Mouse (Mus musculus) kidney, embryonic 14.5 days (tissue): ENCODE results near the gene Zfp13. TPM values are rescaled to one million over a fixed set of nuclear protein-coding genes. Genes with fewer than 3 reads are reported as not detected.
A peak's percentile ranks its signal among the peaks of the same experiment; 100 is the strongest.
"Not testable (repeated sequence)": the region's sequence is repeated elsewhere in the genome, so short reads cannot be mapped to it uniquely, and the experiment has no call there.

Source experiments
- ATAC-seq: fragments of 200-750 bp; cut with Nextera tagmentation; 2 replicates; pipeline ENCODE4 v1.8.0; 2017; ENCODE audit warnings: moderate number of reproducible peaks, mild to moderate bottlenecking, moderate TSS enrichment, moderate library complexity; ENCODE audit not compliant: low FRiP score, low TSS enrichment
- H3K27ac ChIP-seq: fragments of 300-500 bp; sonication (generic); 2 replicates; pipeline ENCODE4 v1.5.1; 2014; ENCODE audit warnings: low read depth, mild to moderate bottlenecking, low read length, moderate library complexity, mixed read lengths
- H3K27me3 ChIP-seq: fragments of 300-500 bp; sonication (generic); 2 replicates; pipeline ENCODE4 v1.6.1; 2014; ENCODE audit warnings: mild to moderate bottlenecking, low read length; ENCODE audit not compliant: control insufficient read depth, insufficient read depth
- H3K36me3 ChIP-seq: fragments of 300-500 bp; sonication (generic); 2 replicates; pipeline ENCODE4 v1.6.1; 2014; ENCODE audit warnings: low read length, mixed read lengths; ENCODE audit not compliant: control insufficient read depth, insufficient read depth
- H3K4me1 ChIP-seq: fragments of 300-500 bp; sonication (generic); 2 replicates; pipeline ENCODE4 v1.6.1; 2014; ENCODE audit warnings: low read length, mixed read lengths; ENCODE audit not compliant: control insufficient read depth, insufficient read depth
- H3K4me2 ChIP-seq: fragments of 300-500 bp; sonication (generic); replicated peaks from 2 replicates; pipeline ENCODE4 v1.6.1; 2014; ENCODE audit warnings: low read depth, mild to moderate bottlenecking, low read length
- H3K4me3 ChIP-seq: fragments of 300-500 bp; sonication (generic); 2 replicates; pipeline ENCODE4 v1.5.1; 2014; ENCODE audit warnings: mild to moderate bottlenecking, low read length
- H3K9ac ChIP-seq: fragments of 300-500 bp; sonication (generic); 2 replicates; pipeline ENCODE4 v1.6.1; 2014; ENCODE audit warnings: low read depth, mild to moderate bottlenecking, low read length, moderate library complexity
- H3K9me3 ChIP-seq: fragments of 300-500 bp; sonication (generic); 2 replicates; pipeline ENCODE4 v1.6.1; 2016; ENCODE audit warnings: low read length; ENCODE audit not compliant: control insufficient read depth
- WGBS: fragments of 180-500 bp; shearing (Covaris S2); extraction: QIAGEN DNeasy Blood & Tissue Kit; methylation state at CpG from one replicate; pipeline ENCODE4 v1.1.7; 2014; 5-methylcytosine and 5-hydroxymethylcytosine counted together
- polyA plus RNA-seq: library from polyadenylated mRNA; unstranded; fragments of >200 nt; fragmentation: Nextera tagmentation; extraction: Ambion mirVana; gene quantifications from 2 replicates; pipeline ENCODE4 v1.2.1, GENCODE M21; 2014

Zfp13 gene
- polyA plus RNA-seq, 1 experiment from 2014 or later = 19.1 TPM

DNA sequence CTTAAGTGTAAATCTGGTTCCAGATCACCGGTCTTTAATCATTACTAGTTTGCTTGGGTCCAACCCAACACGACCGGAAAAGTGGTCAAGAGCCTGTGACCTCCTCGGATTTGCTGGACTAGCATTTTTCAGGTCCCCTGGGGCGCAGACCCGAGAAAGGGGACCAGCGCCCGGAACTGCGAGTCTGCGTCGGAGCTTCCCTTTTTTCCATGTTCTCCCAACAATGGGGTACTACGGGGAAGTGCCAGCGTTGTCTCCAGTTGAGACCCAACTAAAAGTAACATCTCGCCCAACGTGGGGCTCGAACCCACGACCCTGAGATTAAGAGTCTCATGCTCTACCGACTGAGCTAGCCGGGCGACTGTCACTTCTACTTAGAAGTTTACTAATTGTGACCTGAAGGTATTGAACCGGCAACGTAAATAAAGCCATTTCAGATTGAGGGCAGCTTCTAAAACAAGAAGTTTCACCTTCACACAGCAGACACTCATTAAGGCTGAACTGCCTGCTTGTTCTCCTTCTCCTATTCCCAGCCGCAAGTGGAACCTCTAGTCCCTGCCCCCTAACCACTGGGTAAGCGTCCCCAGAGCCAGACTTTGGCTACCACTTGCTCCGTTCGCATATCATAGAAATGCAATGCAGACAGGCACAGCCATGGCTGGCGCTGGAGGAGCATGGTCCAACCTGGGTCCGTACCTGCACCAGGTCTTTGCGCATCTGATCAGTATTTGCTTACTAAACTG lies 64.1 kb downstream of the Zfp13 start:
- H3K27me3 ChIP-seq = peaks cover 15% of the 10 kb centered on the region; the same call in 1 of the 2 replicates
- not testable (repeated sequence) for H3K9ac ChIP-seq, H3K27ac ChIP-seq, H3K36me3 ChIP-seq, H3K9me3 ChIP-seq, H3K4me1 ChIP-seq
- ATAC-seq = 0 out of 2 replicates have a peak, but pooled peaks have one; percentile 60
- peak overlapping the region; percentile 19; the same call in 1 of the 2 replicates for H3K4me3 ChIP-seq
- under 1% methylated on average over 15 of the region's 29 CpGs for WGBS
- H3K4me2 ChIP-seq = peak overlapping the region; percentile 26

GRCm38 (mm10) chr17:23533591-23534490 lies 65.4 kb downstream of the Zfp13 start:
- not testable (repeated sequence) for ATAC-seq, H3K9me3 ChIP-seq, H3K9ac ChIP-seq, H3K4me2 ChIP-seq, H3K27ac ChIP-seq, H3K36me3 ChIP-seq, H3K4me1 ChIP-seq, H3K27me3 ChIP-seq, H3K4me3 ChIP-seq
- 6% methylated on average over 10 of the region's 23 CpGs for WGBS

- not testable (repeated sequence) for H3K27me3 ChIP-seq, H3K27ac ChIP-seq, H3K36me3 ChIP-seq, H3K4me2 ChIP-seq, H3K4me1 ChIP-seq, H3K9me3 ChIP-seq, ATAC-seq, H3K4me3 ChIP-seq, H3K9ac ChIP-seq
- WGBS = 30% methylated on average over 1 of the region's 1 CpGs
Measured at GRCm38 (mm10) chr17:23531408-23531807, 67.9 kb downstream of the Zfp13 start.

Other genes with a start within 250 kb of the Zfp13 start
- gene Vmn2r116, start 214.9 kb downstream of the Zfp13 start, polyA plus RNA-seq = not detected in 2 replicates
- not detected in 2 replicates for gene Vmn2r117, start 119.8 kb downstream of the Zfp13 start, polyA plus RNA-seq
- gene Zfp213, start 35.2 kb downstream of the Zfp13 start, polyA plus RNA-seq = 19.5 and 24.9 TPM in 2 replicates
- gene Zscan10, start 1.4 kb upstream of the Zfp13 start, polyA plus RNA-seq = 0.29 and 0.45 TPM in 2 replicates
- 0.46 and 1.3 TPM in 2 replicates for gene Mmp25, start 45.8 kb upstream of the Zfp13 start, polyA plus RNA-seq
- 0.76 and 1.2 TPM in 2 replicates for gene Bicdl2, start 61.0 kb upstream of the Zfp13 start, polyA plus RNA-seq
- gene Hcfc1r1, start 74.1 kb upstream of the Zfp13 start, polyA plus RNA-seq = 61.9 and 83.8 TPM in 2 replicates
- 53.0 and 62.9 TPM in 2 replicates for gene Thoc6, start 74.4 kb upstream of the Zfp13 start, polyA plus RNA-seq
- 14.5 and 16.4 TPM in 2 replicates for gene Tnfrsf12a, start 78.0 kb upstream of the Zfp13 start, polyA plus RNA-seq
- 153 and 181 TPM in 2 replicates for gene Cldn6, start 79.8 kb upstream of the Zfp13 start, polyA plus RNA-seq
- gene Cldn9, start 84.5 kb upstream of the Zfp13 start, polyA plus RNA-seq = 63.7 and 65.5 TPM in 2 replicates
- gene 1520401A03Rik, start 123.3 kb upstream of the Zfp13 start, polyA plus RNA-seq = 0.15 and 0.16 TPM in 2 replicates
- gene Pkmyt1, start 126.8 kb upstream of the Zfp13 start, polyA plus RNA-seq = 41.6 and 56.4 TPM in 2 replicates
- 14.7 and 17.6 TPM in 2 replicates for gene Paqr4, start 141.4 kb upstream of the Zfp13 start, polyA plus RNA-seq
- gene Kremen2, start 146.3 kb upstream of the Zfp13 start, polyA plus RNA-seq = 2.1 and 2.9 TPM in 2 replicates
- gene Flywch1, start 172.1 kb upstream of the Zfp13 start, polyA plus RNA-seq = 73.0 and 91.7 TPM in 2 replicates
- gene Flywch2, start 186.6 kb upstream of the Zfp13 start, polyA plus RNA-seq = 40.7 and 43.7 TPM in 2 replicates
- gene Srrm2, start 191.0 kb upstream of the Zfp13 start, polyA plus RNA-seq = 560 and 567 TPM in 2 replicates
- gene Elob, start 229.6 kb upstream of the Zfp13 start, polyA plus RNA-seq = 982 and 1,429 TPM in 2 replicates
- gene Prss33, start 236.6 kb upstream of the Zfp13 start, polyA plus RNA-seq = 0.26 and 0.41 TPM in 2 replicates
- 0.14 TPM in 1 of 2 replicates, not detected in the other for gene Prss32, start 244.4 kb upstream of the Zfp13 start, polyA plus RNA-seq
- 3.1 and 3.9 TPM in 2 replicates for gene Prss41, start 244.7 kb upstream of the Zfp13 start, polyA plus RNA-seq